Mouse (Mus musculus): Measurements from ENCODE around the gene Ikzf3.

Ikzf3 gene

DNA sequence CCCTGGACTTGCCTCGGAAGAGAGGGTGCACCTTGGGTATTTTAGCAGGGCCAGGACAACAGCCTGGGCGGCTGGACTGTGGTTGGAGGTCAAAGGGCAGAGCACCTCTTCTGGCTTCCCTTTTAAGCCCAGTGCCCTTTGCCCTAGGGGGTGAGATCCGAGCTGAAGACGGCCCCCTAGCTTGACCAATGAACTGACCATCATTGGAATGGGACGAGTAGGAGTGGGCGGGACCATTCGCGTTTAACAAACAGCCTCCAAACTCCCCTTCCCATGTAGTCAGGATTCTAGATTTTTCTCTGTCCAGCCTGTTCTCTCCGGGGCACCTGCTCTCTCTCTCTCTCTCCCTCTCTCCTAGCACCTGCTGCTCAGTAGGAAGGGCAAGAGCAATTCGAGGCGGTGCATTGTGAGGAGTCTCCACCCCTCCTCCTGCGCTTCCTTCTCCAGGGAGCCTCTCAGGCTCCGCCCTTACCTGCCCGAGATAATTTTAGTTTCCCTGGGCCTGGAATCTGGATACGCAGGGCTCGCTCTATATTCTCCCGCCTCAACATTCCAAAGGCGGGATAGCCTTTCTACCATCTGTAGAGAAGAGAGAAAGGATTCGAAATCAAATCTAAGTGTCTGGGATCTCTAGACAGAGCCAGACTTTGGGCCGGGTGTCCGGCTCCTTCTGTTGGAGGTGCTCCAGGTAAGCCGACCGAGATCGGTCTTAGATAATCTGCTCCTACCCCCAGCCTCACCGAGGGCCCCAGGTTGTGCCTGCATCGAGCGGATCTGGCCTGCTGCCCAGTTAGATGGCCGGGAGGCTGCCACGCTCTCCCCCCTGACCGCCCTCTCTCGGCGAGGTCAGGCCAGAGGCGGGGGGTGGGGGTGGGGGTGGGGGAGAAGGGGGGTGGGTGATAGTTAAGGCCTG lies 99.0 kb downstream of the Ikzf3 start:
- DNase-seq (ENCODE audit: low spot score) = no peak

DNA sequence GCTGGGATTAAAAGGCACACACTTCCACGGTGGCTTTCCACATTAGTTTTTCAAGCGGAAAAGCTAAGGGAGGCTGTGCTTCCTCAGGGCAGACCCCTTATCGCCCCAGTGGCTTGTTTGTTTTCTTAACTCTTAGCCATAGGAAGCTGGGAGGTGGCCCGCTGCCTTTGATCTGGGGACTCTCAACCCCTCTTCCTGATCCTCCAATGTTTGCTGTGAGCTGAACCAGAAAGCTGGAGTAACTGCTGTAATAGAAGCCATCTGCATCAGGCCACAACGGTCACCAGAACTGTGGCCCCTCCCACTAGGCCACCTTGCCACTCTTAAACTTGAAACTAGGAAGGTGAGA lies 99.6 kb downstream of the Ikzf3 start, which contains the start of gene Grb7:
Grb7 (plus strand) TSS at position 182 of the 349 bp plus-strand sequence.
- DNase-seq (ENCODE audit: low spot score) = no peak

DNA sequence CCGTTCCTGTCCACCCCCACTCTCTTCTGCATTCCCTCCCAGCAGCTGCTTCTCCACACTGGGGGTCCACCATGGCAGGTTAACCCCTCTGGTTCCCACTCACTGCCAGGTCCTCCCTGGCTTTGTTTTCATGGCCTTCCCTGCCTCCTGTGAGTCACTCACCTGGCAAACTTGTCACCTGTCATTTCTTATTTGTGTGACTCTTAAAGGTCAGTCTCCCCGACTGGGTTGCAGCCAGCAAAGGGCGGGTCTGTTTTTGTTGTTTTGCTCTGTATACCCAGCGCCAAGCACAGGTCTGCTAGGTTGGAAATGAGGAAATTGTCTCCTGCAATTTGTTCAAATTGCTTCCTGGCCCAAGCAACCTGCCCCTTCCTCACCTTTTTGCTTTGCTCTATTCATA lies 100.2 kb downstream of the Ikzf3 start:
- DNase-seq (ENCODE audit: low spot score) = no peak

DNA sequence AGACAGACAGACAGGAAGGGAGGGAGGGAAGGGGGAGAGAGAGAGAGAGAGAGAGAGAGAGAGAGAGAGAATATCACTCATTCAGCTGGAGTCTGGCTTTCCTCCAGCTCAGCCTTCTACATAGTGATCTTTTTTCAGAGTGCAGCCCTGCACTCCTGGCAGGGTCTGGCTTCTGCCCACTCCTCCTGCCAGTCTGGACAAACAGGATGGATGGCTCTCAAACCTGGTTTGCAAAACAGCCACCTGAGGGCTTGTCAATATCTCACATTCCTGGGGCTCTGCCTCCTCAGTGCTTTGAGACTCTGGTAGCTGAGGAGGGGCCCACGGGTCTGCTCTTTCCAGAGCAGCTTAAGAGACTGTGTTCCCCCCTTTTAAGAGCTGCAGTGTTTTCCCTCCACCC lies 100.6 kb downstream of the Ikzf3 start:
- no peak for DNase-seq (ENCODE audit: low spot score)

DNA sequence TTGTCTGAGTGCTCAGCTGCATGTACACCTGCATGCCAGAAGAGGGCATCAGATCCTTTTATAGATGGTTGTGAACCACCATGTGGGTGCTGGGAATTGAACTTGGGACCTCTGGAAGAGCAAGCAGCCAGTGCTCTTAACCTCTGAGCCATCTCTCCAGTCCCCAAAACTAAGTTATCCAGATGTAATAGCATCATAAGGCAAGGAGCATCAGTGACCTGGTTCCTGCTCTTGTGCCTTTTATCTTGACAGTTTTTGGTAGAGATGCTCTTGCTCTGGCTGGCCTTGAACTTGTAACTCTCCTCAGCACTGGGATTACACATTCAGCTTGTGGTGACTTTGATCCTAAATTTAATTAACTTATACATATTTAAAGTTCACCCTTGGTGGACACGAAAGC lies 102.1 kb downstream of the Ikzf3 start:
- no peak for DNase-seq (ENCODE audit: low spot score)

DNA sequence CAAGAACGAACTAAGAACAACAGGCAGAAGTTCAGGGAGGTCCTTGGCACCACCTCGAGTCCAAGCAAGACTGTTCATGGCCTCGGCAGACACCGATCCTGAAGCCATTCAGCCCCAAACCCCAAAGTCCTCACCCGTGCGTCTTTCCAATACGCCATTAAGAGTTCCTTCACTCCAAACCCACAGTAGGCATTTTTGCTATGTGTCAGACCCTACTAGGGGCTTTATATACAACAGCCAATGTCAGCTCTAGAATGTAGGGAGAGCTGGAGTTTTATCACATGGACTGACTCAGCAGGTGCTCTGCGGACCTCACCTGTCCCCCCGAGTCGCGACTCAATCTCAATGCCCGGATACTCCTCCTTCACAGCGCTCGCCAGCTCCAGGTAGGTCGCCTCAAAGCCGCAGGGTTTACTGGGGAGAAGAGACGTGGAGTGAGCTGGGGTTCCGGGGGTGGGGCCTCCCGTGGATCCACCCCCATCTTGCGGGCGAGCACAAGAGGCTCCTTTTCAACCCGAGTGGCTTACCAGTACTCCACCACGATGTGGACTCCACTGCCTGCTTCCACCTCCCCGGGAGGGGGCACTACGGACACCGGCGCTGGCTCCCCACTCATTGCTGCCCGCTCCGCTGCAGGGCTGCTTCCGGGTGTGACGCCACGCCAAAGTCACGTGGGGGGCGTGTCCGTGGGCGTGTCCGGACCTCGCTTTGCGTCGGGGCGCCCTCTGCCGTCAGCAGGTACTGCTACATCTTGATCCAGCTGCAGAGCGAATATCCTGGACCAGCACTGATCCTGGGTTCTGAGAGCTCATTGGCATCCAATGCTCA lies 107.3 kb downstream of the Ikzf3 start, which contains the start of gene Mien1:
Mien1 (minus strand) TSS at position 661 of the 828 bp plus-strand sequence.
- peak; percentile 100 for DNase-seq (ENCODE audit: low spot score)

DNA sequence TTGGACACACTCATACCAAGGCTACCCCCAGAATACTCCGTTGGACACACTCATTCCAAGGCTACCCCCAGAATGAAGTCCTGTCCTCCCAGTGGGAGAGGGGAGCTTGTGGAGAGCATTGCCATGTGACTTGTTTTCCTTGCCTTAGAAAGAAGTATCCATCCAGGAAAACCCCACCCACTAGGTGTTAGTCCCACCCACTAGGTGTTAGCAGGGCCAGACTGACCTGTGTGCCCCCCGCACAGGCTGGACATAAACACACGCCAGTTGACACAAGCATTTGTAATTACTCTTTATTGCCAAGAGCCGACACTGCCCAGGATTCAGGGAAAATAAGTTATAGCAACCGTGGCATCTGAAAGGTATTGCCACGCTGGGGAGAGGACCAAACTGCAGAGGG lies 108.4 kb downstream of the Ikzf3 start:
- no peak for DNase-seq (ENCODE audit: low spot score)

DNA sequence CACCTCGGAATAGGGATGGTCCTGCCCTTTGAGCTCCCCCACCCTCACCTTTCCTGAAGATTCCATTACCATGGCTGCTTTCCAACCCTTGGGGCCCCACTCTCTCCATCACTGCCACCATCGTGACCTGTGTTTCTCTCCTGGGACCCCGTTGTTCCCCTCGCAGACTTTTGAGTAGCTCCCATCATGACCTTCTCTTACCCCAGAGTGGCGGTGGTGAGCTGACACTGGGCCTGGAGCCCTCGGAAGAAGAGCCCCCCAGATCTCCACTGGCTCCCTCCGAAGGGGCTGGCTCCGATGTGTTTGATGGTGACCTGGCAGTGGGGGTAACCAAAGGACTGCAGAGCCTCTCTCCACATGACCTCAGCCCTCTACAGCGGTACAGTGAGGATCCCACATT lies 110.1 kb downstream of the Ikzf3 start:
- no peak for DNase-seq (ENCODE audit: low spot score)

DNA sequence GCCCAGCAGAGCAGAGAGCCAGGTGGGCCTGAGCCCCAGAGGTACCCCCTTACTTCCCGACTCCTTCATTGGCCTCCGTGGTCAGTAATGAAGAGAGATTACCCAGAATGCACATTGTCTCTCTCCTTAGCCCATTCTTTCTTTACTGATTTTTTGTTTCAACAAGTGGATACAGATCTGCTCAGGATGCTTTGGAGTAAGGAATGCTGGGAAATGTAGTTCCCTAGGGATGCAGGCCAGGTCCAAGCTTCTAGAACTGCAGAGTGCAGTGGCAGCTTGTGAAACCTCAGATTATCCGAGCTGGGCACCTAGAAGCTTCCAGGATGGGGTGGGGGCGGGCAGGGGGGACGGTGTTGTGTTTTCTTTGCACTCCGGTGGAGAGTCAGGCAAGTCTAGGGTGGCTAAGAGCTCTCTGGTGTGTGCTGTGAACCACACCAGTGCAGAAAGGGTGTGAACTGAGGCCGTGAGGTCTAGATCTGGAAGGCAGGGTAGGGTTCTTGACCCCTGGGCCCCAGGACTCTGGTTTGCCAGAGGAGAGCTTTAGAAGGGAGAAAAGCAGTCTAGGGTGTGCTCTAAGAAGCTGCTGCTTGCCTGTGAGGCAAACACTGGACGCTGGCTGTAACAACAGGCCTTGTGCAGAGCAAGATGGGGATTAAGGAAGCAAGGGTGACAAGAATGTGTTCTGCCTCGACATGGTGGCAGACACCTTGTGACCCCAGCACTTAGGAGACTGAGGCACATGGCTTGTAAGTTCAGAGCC lies 113.9 kb downstream of the Ikzf3 start:
- no peak for DNase-seq (ENCODE audit: low spot score)

DNA sequence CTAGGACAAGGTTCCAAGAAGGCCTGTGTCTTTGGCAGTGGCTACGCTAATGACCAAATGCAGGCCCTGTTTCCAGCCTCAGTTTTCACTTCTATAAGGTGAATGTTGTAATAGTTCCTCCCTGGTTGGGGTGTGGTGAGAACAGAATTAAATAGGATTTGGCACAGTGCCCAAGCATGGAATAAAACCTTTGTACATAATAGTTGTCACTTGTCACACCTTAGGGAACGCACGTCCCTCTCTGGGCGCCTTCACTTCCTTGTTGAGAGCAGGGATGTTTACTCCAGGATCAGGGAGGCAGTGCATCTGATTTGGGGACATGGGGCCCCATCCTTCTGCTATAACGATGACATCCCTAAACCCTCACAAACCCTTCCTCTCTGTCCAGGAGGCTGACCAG lies 117.4 kb downstream of the Ikzf3 start:
- no peak for DNase-seq (ENCODE audit: low spot score)

DNA sequence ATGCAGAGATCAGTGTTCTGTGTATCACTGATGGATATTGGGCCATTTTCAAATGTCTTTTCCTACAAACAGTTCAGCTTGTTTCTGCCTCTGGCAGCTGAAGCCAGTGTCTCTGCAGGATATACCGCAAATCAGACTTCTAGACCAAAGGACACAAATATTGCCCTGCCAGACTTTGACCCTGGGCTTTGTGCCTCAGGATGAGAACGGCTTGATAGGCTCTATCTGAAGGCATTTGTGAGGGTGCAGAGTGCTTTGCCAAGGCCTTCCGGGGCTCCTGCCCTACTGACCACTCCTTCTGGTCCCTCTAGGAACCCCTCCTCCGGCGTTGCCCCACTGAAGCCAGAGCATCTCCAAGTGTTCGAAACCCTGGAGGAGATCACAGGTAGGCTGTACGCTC lies 119.2 kb downstream of the Ikzf3 start:
- DNase-seq (ENCODE audit: low spot score) = no peak

DNA sequence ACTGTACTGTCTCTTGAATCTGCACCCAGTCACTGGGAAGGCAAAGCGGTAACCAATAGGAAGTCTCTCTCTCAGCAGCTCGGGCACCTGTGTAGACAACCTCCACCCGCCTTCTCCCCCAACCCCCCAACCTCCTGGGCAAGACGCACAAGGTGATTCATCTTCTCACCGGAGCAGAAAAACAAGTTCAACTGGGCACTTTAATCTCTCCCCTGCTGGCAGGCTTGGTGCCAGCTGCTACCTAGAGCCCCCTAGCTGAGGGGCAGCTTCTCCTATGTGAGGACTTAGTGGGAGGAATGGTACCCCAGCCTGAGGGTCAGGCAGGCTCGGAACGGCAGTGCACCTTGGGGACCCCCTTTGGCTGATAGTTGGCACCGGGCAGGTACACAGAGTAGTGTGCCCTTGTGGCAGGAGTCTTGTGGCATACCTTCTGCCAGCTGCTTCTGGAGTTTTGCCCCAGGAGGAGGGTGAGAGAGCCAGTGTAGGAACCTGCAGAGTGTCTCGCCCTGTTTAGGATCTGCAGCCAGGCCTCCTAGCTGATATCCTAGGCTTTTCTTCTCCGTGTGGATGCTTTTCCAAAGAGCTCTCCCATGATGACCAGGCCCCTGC lies 126.8 kb downstream of the Ikzf3 start:
- DNase-seq (ENCODE audit: low spot score) = no peak

DNA sequence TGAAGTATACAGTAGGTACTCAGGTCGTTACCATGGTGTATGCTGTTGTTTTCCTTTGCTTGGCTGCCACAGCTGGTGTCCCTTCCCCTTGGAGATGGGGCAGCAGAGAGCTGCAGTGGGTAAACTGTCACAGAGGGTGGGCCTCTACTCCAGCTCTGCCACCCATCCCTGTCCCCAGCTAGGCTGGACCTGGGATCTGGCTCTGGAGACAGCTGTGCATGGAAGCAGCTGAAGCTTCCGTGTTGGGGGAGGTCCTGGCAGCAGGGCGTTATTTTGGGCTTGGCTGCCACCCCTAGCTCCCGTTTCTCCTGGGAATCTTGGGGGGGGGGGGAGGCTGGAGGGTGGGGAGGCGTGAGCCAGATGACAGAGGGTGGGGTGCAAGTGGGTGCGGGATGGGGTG lies 127.6 kb downstream of the Ikzf3 start:
- no peak for DNase-seq (ENCODE audit: low spot score)

DNA sequence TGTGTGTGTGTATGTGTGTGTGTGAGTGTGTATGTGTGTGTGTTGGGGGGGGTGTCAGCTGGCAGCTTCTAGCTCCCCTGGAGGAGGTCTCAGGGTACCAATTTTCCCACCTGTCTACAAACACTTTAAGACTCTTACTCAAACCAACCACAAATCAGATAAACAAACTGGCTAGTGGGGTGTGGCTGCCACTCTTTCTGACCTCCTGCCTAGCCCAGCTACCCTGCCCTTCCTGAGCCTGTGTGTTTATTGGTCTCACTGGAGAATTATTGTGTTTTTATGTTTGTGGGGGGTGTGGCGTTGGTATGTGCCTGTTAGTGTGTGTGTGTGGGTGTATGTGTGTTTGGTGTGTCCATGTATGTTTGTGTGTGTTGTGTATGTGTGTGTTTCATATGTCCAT lies 128.8 kb downstream of the Ikzf3 start:
- DNase-seq (ENCODE audit: low spot score) = no peak
